Mouse (Mus musculus): ENCODE data around the gene Fat4. TPM values are rescaled to one million over a fixed set of nuclear protein-coding genes. Genes with fewer than 3 reads are reported as not detected.

The Fat4 gene
- total RNA-seq (2014; rRNA removed; ENCODE audit: low replicate concordance): 14.0 and 16.1 TPM in 2 replicates
- polyA plus RNA-seq (2015; fragmentation: Nextera tagmentation; extraction: Ambion mirVana): 0.97 and 1.0 TPM in 2 replicates

GRCm38 (mm10) chr3:38886890-38887355 is at the start of gene Fat4:
TSS of gene Fat4 (plus strand) at chr3:38886940.
- DNase-seq (ENCODE audit: low spot score) (no peak), ATAC-seq (ENCODE audit: insufficient read depth, low read depth) (no peak)
- Histone ChIP-seq H3K36me3 (replicated peaks; ENCODE audit: control insufficient read depth, insufficient read depth, low read length) (no peaks in the 10 kb centered on the region; the same call in 1 of the 2 replicates), H3K4me3 (ENCODE audit: low read depth, low read length) (peak within 1 kb of the TSS; percentile 63), H3K27me3 (ENCODE audit: control insufficient read depth, insufficient read depth, low read length) (peaks cover 13% of the 10 kb centered on the region), H3K9me3 (replicated peaks; ENCODE audit: control insufficient read depth, low read length) (no peaks in the 10 kb centered on the region), H3K9ac (replicated peaks; ENCODE audit: low read depth, low read length) (peak within 1 kb of the TSS; percentile 54), H3K4me2 (ENCODE audit: low read depth, low read length) (peak within 1 kb of the TSS; percentile 74), H3K27ac (ENCODE audit: low read depth) (peak within 1 kb of the TSS; percentile 91), H3K4me1 (ENCODE audit: control insufficient read depth, insufficient read depth) (peaks cover 8% of the 10 kb centered on the region)
- TF ChIP-seq EP300 (IDR thresholded peaks at IDR 0.05; ENCODE audit: low read depth) (no peak), CTCF (IDR thresholded peaks at IDR 0.05; ENCODE audit: low read depth) (no peak)
- under 1% methylated on average over 29 of the region's 29 CpGs for WGBS

GRCm38 (mm10) chr3:38839438-38839837 is 47.3 kb upstream of the Fat4 start:
- no peaks in the 10 kb centered on the region for H3K36me3 ChIP-seq (replicated peaks; ENCODE audit: control insufficient read depth, insufficient read depth, low read length)
- H3K27ac ChIP-seq (ENCODE audit: low read depth): no peak overlapping the region
- no peaks in the 10 kb centered on the region for H3K9me3 ChIP-seq (replicated peaks; ENCODE audit: control insufficient read depth, low read length)
- no peak overlapping the region for H3K9ac ChIP-seq (replicated peaks; ENCODE audit: low read depth, low read length)
- no peak overlapping the region for H3K4me3 ChIP-seq (ENCODE audit: low read depth, low read length)
- DNase-seq (ENCODE audit: low spot score) (no peak), ATAC-seq (ENCODE audit: insufficient read depth, low read depth) (no peak)
- H3K4me2 ChIP-seq (ENCODE audit: low read depth, low read length): no peak overlapping the region
- 77% methylated on average over 2 of the region's 2 CpGs for WGBS
- no peaks in the 10 kb centered on the region for H3K4me1 ChIP-seq (ENCODE audit: control insufficient read depth, insufficient read depth)
- no peaks in the 10 kb centered on the region for H3K27me3 ChIP-seq (ENCODE audit: control insufficient read depth, insufficient read depth, low read length)
- TF ChIP-seq CTCF (IDR thresholded peaks at IDR 0.05; ENCODE audit: low read depth) (no peak), EP300 (IDR thresholded peaks at IDR 0.05; ENCODE audit: low read depth) (no peak)

- Histone ChIP-seq H3K4me2 (ENCODE audit: low read depth, low read length) (no peak overlapping the region), H3K9me3 (replicated peaks; ENCODE audit: control insufficient read depth, low read length) (no peaks in the 10 kb centered on the region), H3K27ac (ENCODE audit: low read depth) (no peak overlapping the region), H3K4me1 (ENCODE audit: control insufficient read depth, insufficient read depth) (no peaks in the 10 kb centered on the region), H3K27me3 (ENCODE audit: control insufficient read depth, insufficient read depth, low read length) (no peaks in the 10 kb centered on the region), H3K36me3 (replicated peaks; ENCODE audit: control insufficient read depth, insufficient read depth, low read length) (no peaks in the 10 kb centered on the region), H3K9ac (replicated peaks; ENCODE audit: low read depth, low read length) (no peak overlapping the region), H3K4me3 (ENCODE audit: low read depth, low read length) (no peak overlapping the region)
- TF ChIP-seq EP300 (IDR thresholded peaks at IDR 0.05; ENCODE audit: low read depth) (no peak), CTCF (IDR thresholded peaks at IDR 0.05; ENCODE audit: low read depth) (no peak)
- DNase-seq (ENCODE audit: low spot score): no peak
- no peak for ATAC-seq (ENCODE audit: insufficient read depth, low read depth)
- WGBS: 79% methylated on average over 7 of the region's 7 CpGs
These were observed 43.7 kb upstream of the Fat4 start for GRCm38 (mm10) chr3:38843000-38843538.

GRCm38 (mm10) chr3:38846602-38847382 is 39.9 kb upstream of the Fat4 start:
- Histone ChIP-seq H3K4me2 (ENCODE audit: low read depth, low read length) (no peak overlapping the region), H3K9me3 (replicated peaks; ENCODE audit: control insufficient read depth, low read length) (no peaks in the 10 kb centered on the region), H3K27ac (ENCODE audit: low read depth) (no peak overlapping the region), H3K9ac (replicated peaks; ENCODE audit: low read depth, low read length) (no peak overlapping the region), H3K27me3 (ENCODE audit: control insufficient read depth, insufficient read depth, low read length) (no peaks in the 10 kb centered on the region), H3K36me3 (replicated peaks; ENCODE audit: control insufficient read depth, insufficient read depth, low read length) (no peaks in the 10 kb centered on the region), H3K4me1 (ENCODE audit: control insufficient read depth, insufficient read depth) (no peaks in the 10 kb centered on the region), H3K4me3 (ENCODE audit: low read depth, low read length) (no peak overlapping the region)
- WGBS: 44% methylated on average over 11 of the region's 11 CpGs
- no peak for ATAC-seq (ENCODE audit: insufficient read depth, low read depth)
- TF ChIP-seq EP300 (IDR thresholded peaks at IDR 0.05; ENCODE audit: low read depth) (no peak), CTCF (IDR thresholded peaks at IDR 0.05; ENCODE audit: low read depth) (no peak)
- no peak for DNase-seq (ENCODE audit: low spot score)

GRCm38 (mm10) chr3:38849077-38849476 is 37.7 kb upstream of the Fat4 start:
- no peak overlapping the region for H3K4me2 ChIP-seq (ENCODE audit: low read depth, low read length)
- TF ChIP-seq CTCF (IDR thresholded peaks at IDR 0.05; ENCODE audit: low read depth) (no peak), EP300 (IDR thresholded peaks at IDR 0.05; ENCODE audit: low read depth) (no peak)
- WGBS: 73% methylated on average over 3 of the region's 3 CpGs
- no peak overlapping the region for H3K4me3 ChIP-seq (ENCODE audit: low read depth, low read length)
- no peak overlapping the region for H3K27ac ChIP-seq (ENCODE audit: low read depth)
- DNase-seq (ENCODE audit: low spot score): no peak
- H3K36me3 ChIP-seq (replicated peaks; ENCODE audit: control insufficient read depth, insufficient read depth, low read length): no peaks in the 10 kb centered on the region
- no peak overlapping the region for H3K9ac ChIP-seq (replicated peaks; ENCODE audit: low read depth, low read length)
- no peaks in the 10 kb centered on the region for H3K27me3 ChIP-seq (ENCODE audit: control insufficient read depth, insufficient read depth, low read length)
- no peak for ATAC-seq (ENCODE audit: insufficient read depth, low read depth)
- no peaks in the 10 kb centered on the region for H3K9me3 ChIP-seq (replicated peaks; ENCODE audit: control insufficient read depth, low read length)
- H3K4me1 ChIP-seq (ENCODE audit: control insufficient read depth, insufficient read depth): no peaks in the 10 kb centered on the region
